Mouse (Mus musculus) bone marrow, adult 2 months (tissue): Measurements from ENCODE around the gene Ganc.

Experiments used
- CTCF ChIP-seq: fragments of 200-500 bp; IDR thresholded peaks from 2 replicates; pipeline ENCODE4 v1.5.1; 2011; ENCODE audit warnings: low read length, control low read depth; ENCODE audit not compliant: control insufficient read depth, insufficient read depth
- POLR2A ChIP-seq: fragments of 200-500 bp; IDR thresholded peaks from 2 replicates; pipeline ENCODE4 v1.6.1; 2011; ENCODE audit warnings: low read depth, mild to moderate bottlenecking, control low read depth, low read length, borderline replicate concordance; ENCODE audit not compliant: control insufficient read depth

GRCm38 (mm10) chr2:120403653-120403985 is at the start of gene Ganc:
- TF ChIP-seq CTCF (no peak), POLR2A (no peak)
